In genomic region chr11:77693026-77693425, GRCm38 (mm10) we compare ENCODE assay signal across 26 mouse cellular contexts. TPM values are rescaled to one million over a fixed set of nuclear protein-coding genes. Genes with fewer than 3 reads are reported as not detected.
"Had no signal": no experiment of that assay in that cellular context is flagged by ENCODE, and none has a peak within 500 bp of the region (broad histone marks: within the 10 kb centered on the region; RNA-seq: fewer than 3 reads in every experiment).

No protein-coding gene starts in this region.

- DNase-seq: lung, adult 2 months; lung, postnatal 14 days; lung, postnatal 36 days; right cerebral cortex, postnatal 14 days; right cerebral cortex, postnatal 4 days; spleen, adult 18-20 months; thymus, adult 2 months; thymus, postnatal 25 days; thymus, postnatal 4 days had no signal

- H3K4me2 ChIP-seq: lung, embryonic 15.5 days; midbrain, embryonic 11.5 days; midbrain, embryonic 13.5 days; midbrain, embryonic 15.5 days; neural tube, embryonic 12.5 days; stomach, embryonic 15.5 days had no signal

- H3K9me3 ChIP-seq: lung, embryonic 15.5 days; megakaryocyte, embryonic 14.5 days; midbrain, embryonic 13.5 days; midbrain, embryonic 15.5 days; neural tube, embryonic 12.5 days; stomach, embryonic 15.5 days had no signal

- H3K9ac ChIP-seq: lung, embryonic 15.5 days; midbrain, embryonic 13.5 days; midbrain, embryonic 15.5 days; neural tube, embryonic 12.5 days; stomach, embryonic 15.5 days had no signal

- H3K27ac ChIP-seq: lung, embryonic 15.5 days; macrophage; midbrain, embryonic 13.5 days; midbrain, embryonic 15.5 days; neural tube, embryonic 12.5 days; stomach, embryonic 15.5 days; stomach, postnatal 0 days had no signal

- H3K4me3 ChIP-seq: lung, embryonic 15.5 days; megakaryocyte, embryonic 14.5 days; midbrain, embryonic 13.5 days; midbrain, embryonic 15.5 days; neural tube, embryonic 12.5 days; stomach, embryonic 15.5 days had no signal

- H3K27me3 ChIP-seq: lung, embryonic 15.5 days; megakaryocyte, embryonic 14.5 days; midbrain, embryonic 13.5 days; midbrain, embryonic 15.5 days; neural tube, embryonic 12.5 days; stomach, embryonic 15.5 days had no signal

RNA-seq across cellular contexts. Expression of gene Cryba1, which starts 32.1 kb away (rescaled TPM):
- total RNA-seq: megakaryocyte progenitor cell, adult 5-6 weeks; midbrain, postnatal 0 days; monocyte, adult 5-6 weeks; neutrophil, adult 5-6 weeks had no signal
- polyA plus RNA-seq: lung, adult 2 months; lung, embryonic 15.5 days; lung, postnatal 0 days; macrophage; small intestine, adult 2 months; stomach, embryonic 15.5 days; stomach, postnatal 0 days; testis, adult 2 months; urinary bladder, adult 2 months had no signal
